Mouse (Mus musculus) adrenal gland, adult 2 months (tissue): ENCODE data around the gene Zfp36l1. TPM values are rescaled to one million over a fixed set of nuclear protein-coding genes. Genes with fewer than 3 reads are reported as not detected.

Experiments used
- DNase-seq: peaks from one replicate; pipeline ENCODE4 v3.0.0; 2021
- polyA plus RNA-seq: library from polyadenylated mRNA; depleted of rRNA; stranded (reverse); fragments of >200 nt; gene quantifications from 2 replicates; pipeline ENCODE4 v1.2.3, GENCODE M21; 2012
- total RNA-seq, 2 experiments: library from RNA; stranded (reverse); gene quantifications; 2 replicates each; pipeline ENCODE4 v1.2.3; 2021

Gene Zfp36l1
- total and polyA plus RNA-seq, 3 experiments, result 191 to 470 (median 215) TPM

GRCm38 (mm10) chr12:80109753-80110545, 2.9 kb downstream of the Zfp36l1 start:
- peak; percentile 73 for DNase-seq

- DNase-seq, result peak; percentile 87
These were observed 3.7 kb downstream of the Zfp36l1 start for GRCm38 (mm10) chr12:80108896-80109668.

- peak; percentile 25 for DNase-seq
These were observed 5.7 kb downstream of the Zfp36l1 start for GRCm38 (mm10) chr12:80106896-80107667.

GRCm38 (mm10) chr12:80106138-80106895, 6.5 kb downstream of the Zfp36l1 start:
- no peak for DNase-seq

- DNase-seq, result peak; percentile 31
These were observed 9.3 kb downstream of the Zfp36l1 start for GRCm38 (mm10) chr12:80103521-80103973.

- DNase-seq, result no peak
These were observed 9.7 kb downstream of the Zfp36l1 start for GRCm38 (mm10) chr12:80103089-80103488.

GRCm38 (mm10) chr12:80098825-80099224, 14.0 kb downstream of the Zfp36l1 start:
- DNase-seq, result peak; percentile 50

- no peak for DNase-seq
These were observed 16.1 kb downstream of the Zfp36l1 start for GRCm38 (mm10) chr12:80096734-80097133.

GRCm38 (mm10) chr12:80092787-80093186, 20.0 kb downstream of the Zfp36l1 start:
- DNase-seq, result no peak

- no peak for DNase-seq
These were observed 21.7 kb downstream of the Zfp36l1 start for GRCm38 (mm10) chr12:80091080-80091479.

GRCm38 (mm10) chr12:80090529-80090928, 22.3 kb downstream of the Zfp36l1 start:
- peak; percentile 29 for DNase-seq

- DNase-seq, result no peak
These were observed 24.7 kb downstream of the Zfp36l1 start for GRCm38 (mm10) chr12:80088143-80088542.

- no peak for DNase-seq
These were observed 28.2 kb downstream of the Zfp36l1 start for GRCm38 (mm10) chr12:80084446-80085112.

- peak; percentile 89 for DNase-seq
These were observed 28.9 kb downstream of the Zfp36l1 start for GRCm38 (mm10) chr12:80083937-80084336.

GRCm38 (mm10) chr12:80083133-80083821, 29.5 kb downstream of the Zfp36l1 start:
- DNase-seq, result no peak

GRCm38 (mm10) chr12:80082730-80083129, 30.1 kb downstream of the Zfp36l1 start:
- no peak for DNase-seq

GRCm38 (mm10) chr12:80081440-80081839, 31.4 kb downstream of the Zfp36l1 start:
- DNase-seq, result no peak

- peak; percentile 19 for DNase-seq
These were observed 32.9 kb downstream of the Zfp36l1 start for GRCm38 (mm10) chr12:80079937-80080336.

- DNase-seq, result no peak
These were observed 38.5 kb downstream of the Zfp36l1 start for GRCm38 (mm10) chr12:80074331-80074730.
